Mouse (Mus musculus): Measurements from ENCODE around the gene Gm20388.

Gene Gm20388

GRCm38 (mm10) chr8:121765594-121766138 lies 1855.0 kb downstream of the Gm20388 start:
- no peak for DNase-seq (ENCODE audit: low spot score in 2 of 2)

DNA sequence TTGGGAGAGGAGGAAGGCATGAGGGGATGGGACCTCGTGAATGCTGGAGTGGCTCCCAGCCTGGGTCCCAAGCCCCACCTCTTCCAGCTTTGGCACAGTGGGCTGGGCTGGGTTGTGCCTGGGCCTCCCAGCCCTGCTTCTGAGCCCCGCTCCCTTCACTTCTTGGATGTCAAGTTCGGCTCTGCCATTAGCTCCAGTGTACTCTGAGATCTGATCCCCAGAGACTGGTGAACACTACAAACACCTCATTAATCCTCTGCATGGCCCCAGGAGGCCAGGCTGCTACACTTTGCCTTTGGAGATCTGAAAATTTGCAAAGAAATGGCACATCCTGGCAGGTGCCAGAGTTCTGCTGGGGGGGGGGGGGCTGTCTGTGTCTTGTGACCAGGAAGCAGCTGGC lies 1858.5 kb downstream of the Gm20388 start:
- no peak for DNase-seq (ENCODE audit: low spot score in 2 of 2)

DNA sequence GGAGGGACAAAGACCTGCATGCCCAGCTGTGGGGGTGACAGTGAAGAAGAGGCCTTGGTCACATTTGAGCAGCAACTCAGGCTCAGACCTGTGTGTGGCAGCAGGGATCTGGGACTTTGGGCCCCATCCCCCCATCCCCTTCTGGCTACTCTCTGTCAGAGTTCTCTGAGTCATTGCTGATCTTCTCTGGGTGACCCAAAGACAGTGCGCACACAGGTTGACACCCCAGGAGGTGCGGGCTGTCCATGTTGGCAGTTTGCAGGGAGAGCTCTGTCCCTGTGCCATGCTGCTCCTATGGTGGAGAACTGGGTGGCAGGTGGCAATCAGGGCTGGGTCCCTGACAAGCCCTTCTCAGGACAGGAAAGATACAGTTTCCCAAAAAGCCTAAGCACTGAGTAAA lies 1859.0 kb downstream of the Gm20388 start:
- DNase-seq (ENCODE audit: low spot score in 2 of 2) = no peak

DNA sequence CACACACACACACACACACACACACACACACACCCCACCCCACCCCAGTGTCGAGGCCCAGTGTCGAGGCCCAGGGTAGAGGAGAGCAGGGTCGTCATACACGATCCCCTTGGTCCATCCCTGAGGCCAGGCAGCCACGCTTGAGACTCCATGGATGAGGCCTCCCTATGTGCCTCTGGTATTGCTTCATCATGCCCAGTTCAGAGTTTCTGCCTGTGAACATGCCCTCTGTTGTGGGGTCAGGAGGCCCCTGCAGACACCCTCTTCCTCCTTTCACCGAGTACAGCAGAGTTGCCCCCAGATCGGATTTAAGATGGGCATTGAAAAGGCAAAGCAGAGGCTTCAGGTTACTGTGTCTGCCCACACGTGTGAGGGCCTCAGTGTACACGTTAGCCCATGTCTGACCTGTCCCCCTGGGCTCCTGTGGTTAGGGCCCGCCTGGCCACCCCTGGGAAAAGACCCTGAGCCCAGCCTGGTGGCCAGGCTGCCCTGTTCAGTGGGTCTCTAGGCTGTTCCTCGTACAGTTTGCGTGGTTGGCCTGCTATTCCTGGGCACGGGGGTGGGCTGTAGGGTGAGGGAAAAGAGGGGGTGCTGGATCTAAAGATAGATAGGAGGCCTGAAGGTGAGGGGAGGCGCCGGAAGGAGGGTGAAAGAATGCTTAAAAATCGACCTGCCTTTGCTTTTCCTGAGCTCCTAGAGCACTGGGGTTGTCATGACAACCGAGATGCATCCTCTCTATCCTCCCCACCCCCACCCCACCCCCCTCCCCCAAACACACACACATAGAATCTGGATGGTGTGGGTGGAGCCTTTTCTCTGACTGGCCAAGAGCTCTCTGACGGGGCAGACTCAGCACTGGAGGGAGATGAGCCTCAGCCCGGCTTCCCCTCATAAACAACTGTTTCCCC lies 1860.5 kb downstream of the Gm20388 start:
- no peak for DNase-seq (ENCODE audit: low spot score in 2 of 2)

- no peak for DNase-seq (ENCODE audit: low spot score in 2 of 2)
These were observed 1863.2 kb downstream of the Gm20388 start for GRCm38 (mm10) chr8:121773876-121774275.

GRCm38 (mm10) chr8:121782493-121782892 lies 1871.9 kb downstream of the Gm20388 start:
- no peak for DNase-seq (ENCODE audit: low spot score in 2 of 2)

GRCm38 (mm10) chr8:121786542-121786941 lies 1875.9 kb downstream of the Gm20388 start:
- DNase-seq (ENCODE audit: low spot score in 2 of 2) = no peak

GRCm38 (mm10) chr8:121788786-121789185 lies 1878.1 kb downstream of the Gm20388 start:
- DNase-seq (ENCODE audit: low spot score in 2 of 2) = no peak

DNA sequence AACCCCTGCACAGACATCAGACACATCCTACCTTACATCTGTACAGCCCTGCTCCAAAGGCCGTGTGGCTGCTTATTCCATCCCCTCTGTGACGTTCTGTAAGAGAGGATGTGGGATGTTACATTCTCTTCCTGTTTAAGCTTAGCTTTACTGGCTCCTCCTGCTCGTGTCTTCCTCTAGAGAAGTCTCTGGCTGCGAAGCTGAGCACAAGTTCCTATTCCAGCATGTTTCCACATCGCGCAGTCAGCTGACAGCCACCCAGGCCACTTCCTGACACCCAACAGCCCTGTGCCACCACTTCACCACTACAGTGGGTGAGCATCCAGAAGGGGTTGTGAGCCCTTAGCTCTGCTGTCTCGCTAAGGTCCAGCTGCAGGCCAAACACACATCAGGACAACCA lies 1881.5 kb downstream of the Gm20388 start:
- DNase-seq (ENCODE audit: low spot score in 2 of 2) = no peak

DNA sequence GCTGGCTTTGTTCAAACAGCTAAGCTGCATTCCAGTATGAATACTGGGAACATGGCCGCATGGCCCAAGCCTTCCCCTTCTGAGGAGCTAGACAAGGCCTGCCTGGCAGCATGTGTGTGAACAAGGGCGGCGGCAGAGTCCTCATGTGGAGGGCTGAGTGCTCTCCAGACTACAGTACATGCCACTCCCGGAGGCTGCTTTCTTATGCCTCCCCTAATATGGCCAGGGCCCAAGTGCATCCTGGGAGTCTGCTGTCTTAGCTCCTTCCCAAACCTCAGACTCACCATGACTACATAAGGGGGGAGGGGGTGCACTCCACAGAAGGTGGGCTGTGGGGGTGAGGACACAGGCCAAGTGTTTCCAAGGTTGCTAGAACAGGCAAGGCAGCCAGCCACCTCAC lies 1882.0 kb downstream of the Gm20388 start:
- DNase-seq (ENCODE audit: low spot score in 2 of 2) = no peak

GRCm38 (mm10) chr8:121794151-121794550 lies 1883.5 kb downstream of the Gm20388 start:
- no peak for DNase-seq (ENCODE audit: low spot score in 2 of 2)

DNA sequence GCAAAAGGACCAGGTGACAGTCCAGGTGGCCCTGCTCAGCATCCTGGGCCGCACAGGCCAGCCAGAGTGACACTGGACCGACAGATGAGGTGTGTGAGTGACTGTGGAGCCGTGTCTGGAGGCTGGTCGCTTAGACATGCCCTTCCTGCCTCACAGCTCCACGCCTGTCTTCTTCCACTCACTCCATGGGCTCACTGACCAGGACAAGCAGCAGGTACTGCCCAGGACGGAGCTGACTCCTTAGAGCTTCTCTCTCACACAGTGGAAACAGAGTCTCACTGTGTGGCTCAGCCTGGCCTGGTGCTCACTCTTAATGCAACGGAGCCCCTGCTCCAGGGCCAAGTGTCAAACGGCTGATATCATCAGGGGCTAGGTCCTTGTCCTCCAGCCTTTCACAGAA lies 1884.8 kb downstream of the Gm20388 start:
- no peak for DNase-seq (ENCODE audit: low spot score in 2 of 2)

GRCm38 (mm10) chr8:121796406-121796805 lies 1885.8 kb downstream of the Gm20388 start:
- DNase-seq (ENCODE audit: low spot score in 2 of 2) = no peak

- DNase-seq (ENCODE audit: low spot score in 2 of 2) = no peak
These were observed 1887.8 kb downstream of the Gm20388 start for GRCm38 (mm10) chr8:121798401-121798800.

- no peak for DNase-seq (ENCODE audit: low spot score in 2 of 2)
These were observed 1894.2 kb downstream of the Gm20388 start for GRCm38 (mm10) chr8:121804829-121805228.

DNA sequence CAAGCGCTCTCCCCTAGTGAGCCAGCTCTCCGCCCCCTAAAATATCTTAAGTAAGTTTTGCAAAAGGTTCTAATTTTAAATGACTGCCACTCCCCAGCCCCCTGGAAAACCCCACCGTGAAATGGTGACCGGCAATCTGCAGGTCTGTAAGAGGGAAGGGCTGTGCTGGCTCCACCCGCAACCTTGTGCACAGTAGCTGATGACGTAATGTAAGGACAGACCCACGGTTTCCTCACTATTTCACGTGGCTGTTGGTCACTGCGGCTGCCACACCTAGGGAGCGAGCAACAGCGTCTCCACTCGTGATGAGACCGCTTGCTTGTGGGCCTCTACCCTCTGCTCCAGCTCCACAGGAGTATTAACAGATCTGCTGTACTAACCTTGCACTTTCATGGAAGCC lies 1895.5 kb downstream of the Gm20388 start:
- DNase-seq (ENCODE audit: low spot score in 2 of 2) = no peak

- DNase-seq (ENCODE audit: low spot score in 2 of 2) = no peak
These were observed 1897.4 kb downstream of the Gm20388 start for GRCm38 (mm10) chr8:121808032-121808431.

DNA sequence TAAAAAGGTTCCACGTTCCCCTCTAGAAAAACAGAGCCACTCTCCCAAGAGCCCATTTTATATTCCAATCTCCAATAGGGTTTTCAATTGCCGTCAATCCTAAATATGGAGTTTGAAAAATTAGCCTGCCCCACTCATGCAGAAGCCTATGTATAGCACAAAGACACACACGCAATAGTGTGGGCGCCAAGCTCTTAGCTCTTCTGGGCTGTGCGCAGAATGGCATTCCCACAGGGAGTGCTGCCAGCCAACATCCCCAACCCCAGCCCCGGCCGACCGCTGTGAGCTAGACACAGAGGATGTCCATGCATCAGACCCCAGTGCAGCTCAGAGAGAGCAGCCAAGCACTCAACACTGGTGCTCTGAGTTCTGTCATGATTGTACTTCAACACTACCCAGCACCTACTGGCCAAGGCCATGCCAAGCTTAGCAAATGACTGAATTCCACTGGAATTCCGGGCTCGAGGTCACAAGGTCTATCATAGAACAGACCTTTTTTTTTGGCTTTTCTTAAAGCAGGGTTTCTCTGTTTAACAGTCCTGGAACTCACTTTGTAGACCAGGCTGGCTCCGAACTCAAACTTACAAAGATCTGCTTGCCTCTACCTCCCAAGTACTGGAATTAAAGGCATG lies 1899.0 kb downstream of the Gm20388 start:
- DNase-seq (ENCODE audit: low spot score in 2 of 2) = no peak

GRCm38 (mm10) chr8:121811502-121811901 lies 1900.9 kb downstream of the Gm20388 start:
- DNase-seq (ENCODE audit: low spot score in 2 of 2) = no peak

GRCm38 (mm10) chr8:121811931-121812570 lies 1901.4 kb downstream of the Gm20388 start:
- DNase-seq (ENCODE audit: low spot score in 2 of 2) = no peak

GRCm38 (mm10) chr8:121818226-121818625 lies 1907.6 kb downstream of the Gm20388 start:
- DNase-seq (ENCODE audit: low spot score in 2 of 2) = no peak

GRCm38 (mm10) chr8:121820840-121821239 lies 1910.2 kb downstream of the Gm20388 start:
- DNase-seq (ENCODE audit: low spot score in 2 of 2) = no peak
